Mouse (Mus musculus) retina, adult 2 months (tissue): ENCODE results near the gene Gga1.

ENCODE experiments used
- DNase-seq: peaks from one replicate; pipeline ENCODE4 v3.0.0-alpha.2; 2012; ENCODE audit warnings: low read depth, low spot score

Gene Gga1

DNA sequence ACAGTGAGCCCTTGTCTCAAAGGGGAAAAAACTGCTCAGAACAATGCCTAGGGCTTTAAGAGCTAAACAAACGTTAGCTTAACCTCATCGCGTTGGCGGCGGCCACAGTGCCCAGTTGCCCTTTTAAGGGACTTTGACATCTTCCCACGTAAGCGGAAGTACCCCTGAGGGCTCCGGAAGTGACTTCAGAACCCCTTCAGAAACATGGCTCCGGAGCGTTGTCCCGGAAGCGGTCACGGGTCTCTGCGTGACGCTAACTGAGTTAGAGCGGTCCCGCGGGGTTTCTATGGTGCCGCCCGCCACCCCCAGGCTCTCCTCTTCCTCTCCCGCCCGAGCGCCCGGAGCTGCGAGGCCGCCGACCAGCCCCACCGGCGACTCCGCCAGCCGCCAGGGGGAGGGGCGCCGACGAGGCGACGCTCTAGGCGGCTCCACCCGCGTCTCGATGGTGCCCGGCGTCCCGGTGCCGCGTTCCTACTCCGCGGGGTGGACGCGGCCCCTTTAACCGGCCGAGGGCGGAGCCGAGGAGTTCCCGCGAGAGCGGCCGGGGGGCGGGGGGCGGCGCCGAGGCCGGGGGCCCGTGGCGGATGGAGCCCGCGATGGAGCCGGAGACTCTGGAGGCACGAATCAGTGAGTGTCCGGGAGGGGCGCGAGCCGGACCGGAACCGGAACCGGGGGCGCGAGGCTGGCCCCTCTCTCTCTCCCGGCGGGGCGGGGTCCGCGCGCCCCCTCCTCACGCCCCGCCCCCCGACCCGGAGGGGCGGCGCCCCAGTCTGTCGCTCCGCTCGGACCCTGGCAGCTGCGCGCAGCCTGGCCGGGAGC lies at the start of gene Gga1:
Gene Gga1 (plus strand): TSS at position 200 of the 819 bp plus-strand sequence.
- DNase-seq = peak; percentile 91

DNA sequence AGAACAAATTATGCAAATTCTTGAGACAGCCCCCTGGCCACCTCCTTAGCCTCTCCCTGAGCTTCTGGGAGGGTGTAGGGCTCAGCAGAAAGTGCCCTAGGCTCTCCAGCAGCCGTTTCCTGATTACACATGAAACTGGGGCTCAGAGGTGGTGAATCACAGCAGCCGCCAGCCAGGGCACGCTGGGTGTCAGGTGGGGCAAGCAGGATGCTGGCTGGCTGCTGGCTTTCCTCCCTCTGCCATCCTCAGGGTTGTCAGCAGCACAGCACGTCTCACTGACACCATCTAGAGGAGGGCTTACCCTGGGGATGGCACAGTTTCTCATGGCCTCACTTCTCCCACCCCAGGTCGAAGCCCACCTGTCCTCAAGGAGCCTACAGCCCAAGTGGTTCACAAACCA lies 48.7 kb upstream of the Gga1 start:
- no peak for DNase-seq

DNA sequence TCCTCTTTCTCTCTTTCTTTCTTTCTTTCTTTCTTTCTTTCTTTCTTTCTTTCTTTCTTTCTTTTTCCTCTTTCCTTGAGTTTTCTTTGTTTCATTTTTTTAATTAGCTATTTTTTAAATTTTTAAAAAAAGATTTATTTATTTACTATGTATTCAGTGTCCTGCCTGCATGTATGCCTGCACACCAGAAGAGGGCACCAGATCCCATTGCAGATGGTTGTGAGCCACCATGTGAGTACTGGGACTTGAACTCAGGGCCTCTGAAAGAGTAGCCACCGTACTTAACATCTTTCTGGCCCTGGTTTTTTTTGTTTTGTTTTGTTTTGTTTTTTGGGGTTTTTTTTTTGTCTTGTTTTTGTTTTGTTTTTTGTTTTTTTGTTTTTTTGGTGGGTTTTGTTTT lies 47.4 kb upstream of the Gga1 start:
- no peak for DNase-seq

DNA sequence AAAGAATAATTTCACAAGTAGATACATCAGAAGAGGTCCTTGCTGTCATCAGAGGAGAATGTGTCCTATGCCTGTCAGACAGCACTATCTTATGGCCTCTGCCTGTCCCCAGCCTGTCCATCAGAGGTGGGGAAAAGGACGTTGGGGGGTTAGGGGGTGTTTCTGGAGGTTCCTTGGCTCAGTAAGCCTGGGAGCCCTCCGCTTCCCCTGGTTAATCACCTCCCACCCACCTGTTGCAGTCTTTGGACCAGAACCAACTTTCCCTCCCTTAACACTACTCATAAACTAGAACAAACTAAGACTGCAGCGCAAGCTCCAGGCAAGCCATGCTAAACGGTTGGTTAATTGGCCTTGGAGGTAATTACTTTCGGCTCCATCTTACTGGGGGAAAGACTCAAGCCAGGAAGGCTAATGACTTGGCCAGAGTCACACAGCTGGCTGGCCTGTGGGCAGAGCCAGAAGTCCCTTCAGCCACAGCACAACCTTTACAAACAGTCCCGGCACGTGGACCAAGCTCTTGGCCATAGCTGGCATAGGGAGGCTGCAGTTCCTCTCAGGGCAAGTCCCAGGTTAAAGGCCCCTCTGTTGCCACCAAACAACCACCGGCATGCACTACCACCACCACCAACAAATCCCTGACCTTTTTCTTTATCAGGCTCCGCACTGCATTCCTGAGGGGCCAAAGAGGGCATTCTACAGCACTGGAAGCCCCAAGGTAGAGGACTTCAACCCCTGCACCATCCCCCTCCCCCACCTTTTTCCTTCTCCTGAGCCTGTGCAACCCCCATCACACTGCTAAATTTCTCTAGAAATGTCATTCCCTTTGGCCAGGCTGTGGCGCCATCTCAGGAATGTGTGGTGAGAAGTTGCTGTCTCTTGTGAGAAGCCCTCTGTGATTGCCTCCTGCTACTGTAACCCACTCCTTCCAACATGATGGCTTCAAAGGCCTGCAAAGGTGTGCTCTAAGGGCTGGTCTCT lies 46.0 kb upstream of the Gga1 start:
- no peak for DNase-seq

DNA sequence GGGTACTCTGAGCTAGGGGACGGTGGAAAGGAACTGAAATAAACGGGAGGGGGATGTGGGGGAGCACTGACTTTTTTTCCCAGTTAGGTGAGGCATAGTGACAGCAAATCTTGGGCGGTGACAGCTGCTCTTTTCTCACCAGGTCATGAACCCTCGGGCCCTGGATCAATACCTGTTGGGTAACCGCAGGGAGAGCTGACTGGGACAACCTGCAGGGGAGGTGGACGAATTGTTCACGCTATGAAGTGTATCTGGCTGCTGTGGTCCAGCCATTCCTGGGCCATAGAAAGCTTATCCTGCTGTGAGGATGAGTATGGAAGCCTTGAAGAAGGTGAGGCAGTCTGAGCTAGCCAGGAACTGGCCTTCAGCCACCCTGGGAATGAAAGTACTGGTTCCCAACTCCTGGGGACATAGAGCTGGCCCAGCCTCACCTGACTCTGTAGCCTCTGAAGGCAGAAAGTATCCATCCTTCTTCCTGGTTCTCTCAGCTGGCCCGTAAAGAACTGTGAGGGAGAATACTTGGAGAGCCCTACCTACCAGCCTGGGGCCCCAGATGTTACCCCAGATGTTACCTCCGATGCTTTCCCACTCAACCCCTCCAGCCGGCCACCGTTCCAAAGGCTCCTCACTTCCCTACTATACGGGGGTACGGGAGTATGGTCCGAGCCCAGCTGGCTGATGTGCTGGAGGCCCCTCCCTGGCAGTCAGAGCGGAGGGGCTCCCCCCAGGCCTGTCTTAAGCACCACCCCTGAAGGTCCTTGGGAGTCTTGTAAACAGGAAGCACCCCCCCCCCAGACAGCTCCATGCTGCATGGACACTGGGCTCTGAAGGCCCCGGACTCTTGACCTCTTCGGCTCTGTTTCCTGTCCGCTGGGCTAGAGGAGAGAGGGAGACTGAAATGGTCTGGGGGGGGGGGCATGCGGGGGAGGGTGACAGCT lies 45.0 kb upstream of the Gga1 start:
- no peak for DNase-seq

DNA sequence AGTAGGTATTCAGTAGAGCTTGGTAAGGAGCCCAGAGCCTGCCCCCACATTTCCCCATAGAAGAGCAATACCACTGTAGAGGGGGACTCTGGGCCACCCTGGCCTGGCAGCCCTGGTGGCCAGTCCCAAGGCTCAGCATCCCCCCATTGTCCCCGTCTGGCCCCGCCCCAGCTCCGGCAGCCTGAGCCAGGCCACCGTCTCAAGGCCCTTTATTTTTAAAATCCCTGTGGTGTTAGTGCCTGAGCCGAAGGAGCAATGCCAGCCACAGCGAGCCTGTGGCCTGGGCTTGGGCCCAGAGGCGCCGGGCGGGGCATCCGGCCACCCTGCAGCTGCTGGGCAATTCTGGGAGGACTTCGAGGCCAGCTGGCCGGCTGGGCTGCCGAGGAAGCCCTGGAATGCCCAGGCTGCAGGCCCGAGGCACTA lies 44.3 kb upstream of the Gga1 start:
- DNase-seq = no peak

DNA sequence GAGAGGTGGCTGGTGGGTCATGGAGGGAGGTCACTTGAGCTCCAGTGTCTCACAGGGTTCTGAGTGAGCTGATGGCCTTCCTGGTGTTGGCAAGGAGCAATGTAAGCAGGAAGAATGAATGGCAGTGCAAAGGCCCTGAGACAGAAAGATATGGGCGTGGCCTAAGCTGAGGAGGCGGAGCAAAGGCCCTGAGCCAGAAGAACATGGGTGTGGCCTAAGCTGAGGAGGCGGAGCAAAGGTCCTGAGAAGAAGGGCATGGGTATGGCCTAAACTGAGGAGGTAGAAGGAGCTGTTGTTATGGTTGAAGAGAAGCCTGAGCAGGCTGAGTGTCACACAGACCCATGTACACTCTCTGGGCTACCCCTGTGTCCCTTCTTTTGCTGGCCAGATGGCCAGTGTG lies 43.4 kb upstream of the Gga1 start:
- DNase-seq = no peak

DNA sequence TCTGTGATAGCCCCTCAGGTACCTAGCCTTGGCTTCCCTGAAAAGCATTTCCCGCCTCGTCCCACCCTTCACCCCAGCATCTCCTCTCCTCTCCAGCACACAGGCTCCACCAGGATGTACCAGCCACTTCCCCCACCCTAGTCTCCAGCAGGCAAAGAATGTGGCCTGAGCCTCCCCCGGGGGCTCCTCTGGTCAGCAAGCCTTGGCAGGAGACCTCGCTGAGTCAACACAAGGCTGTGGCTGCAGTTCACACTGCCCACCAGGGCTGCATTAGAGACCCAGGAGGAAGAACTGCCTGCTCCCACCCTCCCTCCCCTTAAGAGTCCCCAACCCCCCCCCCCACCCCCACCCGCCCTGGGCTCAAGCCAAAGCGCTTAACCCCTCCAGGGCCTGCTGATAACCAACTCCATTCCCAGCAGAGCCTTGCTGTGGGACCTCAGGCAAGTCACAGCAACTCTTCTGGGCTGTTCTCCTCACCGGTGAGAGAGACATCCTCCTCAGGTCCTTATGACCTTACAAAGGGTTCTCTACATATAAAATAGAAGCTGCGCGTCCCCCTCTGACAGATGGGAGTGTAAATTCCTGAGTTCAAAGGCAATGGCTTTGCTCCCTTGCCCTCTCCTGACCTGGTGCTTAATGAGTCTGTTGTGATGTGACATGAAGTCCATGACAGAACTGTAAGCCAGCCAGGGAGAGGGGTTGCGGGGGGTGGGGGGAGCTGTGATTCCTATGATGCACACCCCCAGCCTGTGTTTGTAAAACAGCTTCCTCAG lies 42.6 kb upstream of the Gga1 start:
- DNase-seq = no peak

DNA sequence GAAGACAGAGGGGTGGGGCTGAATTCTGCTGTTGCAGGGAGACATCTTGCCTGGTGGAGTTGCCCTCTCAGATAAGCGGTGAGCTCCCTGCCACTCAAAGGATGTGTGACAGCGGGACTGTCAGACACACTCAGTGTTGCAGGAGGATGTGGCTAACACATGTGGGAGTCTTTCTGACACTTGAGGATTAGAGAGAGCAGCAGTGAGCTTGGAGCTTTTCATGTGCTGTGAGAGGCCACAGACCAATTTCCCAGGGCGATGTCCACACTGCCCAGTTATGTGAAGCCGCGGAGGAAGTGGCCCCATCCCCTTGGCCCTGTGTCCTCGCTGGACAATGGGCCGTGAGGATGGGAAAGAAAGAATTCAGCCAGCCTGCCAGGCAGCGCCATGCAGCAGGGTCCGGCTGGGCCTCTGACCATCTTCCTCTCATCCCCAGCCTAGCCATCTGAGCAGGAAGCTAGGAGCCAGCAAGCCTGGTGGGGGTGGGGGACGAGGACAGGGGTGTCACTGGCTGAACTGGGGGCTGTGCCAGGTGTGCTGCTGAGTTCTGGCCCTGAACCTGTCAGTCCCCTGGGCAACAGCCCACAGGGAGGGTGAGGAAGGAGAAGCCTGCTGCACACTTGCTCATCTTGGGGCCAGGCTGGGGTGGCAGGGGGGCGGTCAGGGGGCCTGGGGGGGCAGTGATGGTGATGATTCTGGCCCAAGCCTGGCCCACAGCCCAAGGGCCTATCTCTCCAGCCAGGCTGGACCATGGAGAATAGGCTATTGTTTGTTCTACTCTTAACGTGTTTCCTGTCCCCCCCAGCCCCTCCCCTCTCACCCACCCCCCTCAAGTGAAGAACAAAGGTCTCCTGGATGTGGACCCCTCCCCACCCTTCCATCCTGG lies 41.5 kb upstream of the Gga1 start:
- no peak for DNase-seq

DNA sequence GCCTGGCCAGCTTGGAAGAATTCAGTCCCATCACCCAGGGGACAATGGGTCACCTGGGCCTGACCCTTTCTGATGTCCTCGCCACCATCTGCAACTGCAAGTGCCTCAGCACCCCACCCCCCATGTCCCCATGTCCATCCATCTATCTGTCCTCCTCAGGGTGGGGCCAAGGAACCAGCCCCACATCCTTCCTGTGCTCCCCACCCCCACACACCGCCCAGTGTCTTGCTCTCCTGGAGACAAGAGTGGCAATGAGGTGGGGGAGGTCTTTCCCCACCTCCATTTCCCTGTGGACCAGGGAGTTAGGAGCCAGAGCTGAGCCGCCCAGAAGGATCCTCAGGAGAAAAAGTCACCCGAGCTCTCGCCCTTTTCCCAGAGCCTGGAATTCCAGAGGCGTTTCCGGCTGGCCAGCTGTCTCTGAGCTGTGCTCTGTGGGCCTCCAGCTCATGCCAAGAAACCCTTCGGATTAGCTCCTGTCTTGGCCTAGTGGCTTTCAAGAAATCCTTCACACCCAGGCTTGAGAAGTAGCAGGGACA lies 40.8 kb upstream of the Gga1 start:
- DNase-seq = no peak

DNA sequence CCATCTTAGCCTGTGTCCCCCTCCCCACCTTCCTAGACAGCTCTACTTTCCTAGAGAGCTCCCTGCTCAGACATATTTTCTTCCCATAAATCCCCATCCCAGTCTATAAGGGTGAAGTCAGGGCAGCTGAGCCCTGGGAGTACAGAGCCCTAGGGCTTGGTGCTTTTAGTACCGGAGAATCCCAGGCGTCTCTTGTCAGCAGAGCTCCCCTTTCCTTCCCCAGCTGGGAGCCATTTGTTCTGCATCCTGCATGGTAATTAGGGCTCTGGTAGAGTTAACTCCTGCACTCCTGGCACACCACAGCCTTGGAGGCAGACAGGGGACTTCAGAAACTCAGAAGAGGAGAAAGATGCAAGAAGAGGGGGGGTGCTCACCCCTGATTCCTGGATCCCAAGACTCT lies 37.2 kb upstream of the Gga1 start:
- DNase-seq = no peak

DNA sequence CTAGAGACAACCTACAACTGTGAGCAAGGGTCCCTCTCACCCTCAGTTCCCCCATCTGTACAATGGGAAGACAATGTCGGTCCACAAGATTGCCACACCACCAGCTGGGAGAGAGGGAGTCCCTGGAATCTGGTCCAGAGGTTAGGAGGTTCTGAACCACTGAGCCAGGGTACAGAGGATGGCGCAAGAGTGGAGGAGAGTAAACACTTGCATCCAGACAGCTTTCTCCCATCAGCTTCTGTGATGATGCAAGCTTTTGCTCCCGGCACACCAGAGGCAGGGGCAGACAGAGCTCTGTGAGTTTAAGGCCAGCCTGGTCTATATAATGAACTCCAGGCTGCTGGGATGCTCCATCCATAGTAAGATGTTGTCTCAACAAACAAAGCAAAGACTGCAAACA lies 36.7 kb upstream of the Gga1 start:
- no peak for DNase-seq

DNA sequence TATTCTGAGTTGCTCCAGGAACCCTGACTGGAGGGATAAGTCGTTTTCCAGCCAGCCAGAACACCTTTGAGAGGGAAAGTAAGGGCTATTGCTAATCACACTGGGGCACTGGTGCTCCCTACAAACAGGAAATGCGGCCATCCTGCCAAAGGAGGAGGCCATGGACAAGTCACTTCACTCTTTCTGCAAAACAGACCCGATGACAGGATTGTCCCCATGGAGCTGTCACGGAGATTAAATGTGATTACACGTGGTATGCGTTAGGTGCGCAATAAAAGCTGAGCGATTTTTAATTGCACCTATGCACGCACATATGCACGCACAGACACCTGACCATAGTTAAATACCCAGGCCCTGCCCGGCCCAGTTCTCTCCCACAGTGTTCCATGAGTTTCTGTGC lies 36.2 kb upstream of the Gga1 start:
- no peak for DNase-seq

DNA sequence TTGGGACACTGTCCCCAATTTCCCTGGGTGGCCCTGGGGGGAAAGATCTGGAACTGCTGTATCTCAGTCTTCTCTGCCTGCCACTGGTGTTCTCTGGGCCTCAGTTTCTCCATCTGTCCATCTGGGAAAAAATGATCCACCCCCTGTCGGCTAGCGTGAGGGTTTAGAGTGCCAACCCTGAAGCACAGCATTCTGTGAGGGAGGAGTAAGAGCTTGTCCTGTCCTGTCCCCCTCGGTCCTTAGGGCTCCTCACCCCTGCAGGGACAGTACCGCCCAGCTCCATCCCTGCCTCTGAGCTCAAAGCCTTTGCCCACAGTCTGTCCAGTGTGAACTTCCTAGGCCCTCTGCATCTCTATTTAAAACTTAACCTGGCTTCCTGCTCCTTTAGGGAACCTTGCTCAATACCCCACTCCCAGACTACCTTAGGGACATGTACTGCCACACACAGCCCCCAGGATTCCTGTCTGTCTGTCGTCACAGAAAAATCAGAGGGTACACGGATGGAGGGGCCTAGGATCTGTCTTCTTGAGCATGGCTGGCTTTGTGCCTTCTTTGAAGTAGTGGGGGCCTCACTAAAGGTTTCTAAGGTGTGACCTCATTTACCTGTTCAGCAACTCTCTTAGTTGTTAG lies 35.7 kb upstream of the Gga1 start:
- no peak for DNase-seq

DNA sequence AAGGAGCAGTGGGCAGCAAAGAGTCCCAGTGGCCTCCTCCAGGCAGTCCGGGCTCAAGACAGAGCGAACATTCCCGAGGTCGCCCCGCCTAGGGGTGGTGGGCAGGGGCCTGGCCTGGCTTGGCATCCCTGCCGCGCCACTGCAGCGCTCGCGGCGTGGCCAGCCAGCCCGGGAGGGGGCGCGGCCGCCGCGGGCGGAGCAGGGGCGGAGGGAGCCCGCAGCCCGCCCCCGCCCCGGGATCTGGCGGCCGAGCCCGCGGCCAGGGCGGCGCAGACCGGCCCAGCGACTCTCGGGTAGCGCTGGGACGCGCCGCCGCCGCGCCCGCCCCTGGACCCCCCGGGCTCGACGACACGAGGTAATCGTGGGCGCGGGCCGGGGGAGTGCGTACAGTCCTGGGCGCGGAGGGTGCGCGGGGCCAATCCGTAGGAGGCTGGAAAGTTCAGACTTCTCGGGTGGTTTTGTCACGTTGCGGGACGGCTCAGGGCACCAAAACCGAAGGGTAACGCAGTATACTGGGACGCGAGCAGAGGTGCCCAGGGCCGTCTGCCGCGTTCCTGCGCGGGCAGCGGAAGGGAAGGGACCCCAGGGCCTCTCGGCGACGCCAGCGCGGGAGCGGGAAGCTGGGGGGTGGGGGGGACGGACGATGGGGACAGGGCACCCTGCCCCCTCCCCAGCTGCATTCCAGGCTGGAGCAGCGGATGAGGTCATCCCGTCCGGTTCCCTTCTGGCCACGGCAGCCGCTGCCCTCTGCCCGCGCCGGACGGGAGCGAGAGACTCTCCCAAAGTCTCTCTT lies 34.4 kb upstream of the Gga1 start, which contains the start of gene Cdc42ep1:
Gene Cdc42ep1 (plus strand): TSS at position 254 of the 793 bp plus-strand sequence.
- no peak for DNase-seq

DNA sequence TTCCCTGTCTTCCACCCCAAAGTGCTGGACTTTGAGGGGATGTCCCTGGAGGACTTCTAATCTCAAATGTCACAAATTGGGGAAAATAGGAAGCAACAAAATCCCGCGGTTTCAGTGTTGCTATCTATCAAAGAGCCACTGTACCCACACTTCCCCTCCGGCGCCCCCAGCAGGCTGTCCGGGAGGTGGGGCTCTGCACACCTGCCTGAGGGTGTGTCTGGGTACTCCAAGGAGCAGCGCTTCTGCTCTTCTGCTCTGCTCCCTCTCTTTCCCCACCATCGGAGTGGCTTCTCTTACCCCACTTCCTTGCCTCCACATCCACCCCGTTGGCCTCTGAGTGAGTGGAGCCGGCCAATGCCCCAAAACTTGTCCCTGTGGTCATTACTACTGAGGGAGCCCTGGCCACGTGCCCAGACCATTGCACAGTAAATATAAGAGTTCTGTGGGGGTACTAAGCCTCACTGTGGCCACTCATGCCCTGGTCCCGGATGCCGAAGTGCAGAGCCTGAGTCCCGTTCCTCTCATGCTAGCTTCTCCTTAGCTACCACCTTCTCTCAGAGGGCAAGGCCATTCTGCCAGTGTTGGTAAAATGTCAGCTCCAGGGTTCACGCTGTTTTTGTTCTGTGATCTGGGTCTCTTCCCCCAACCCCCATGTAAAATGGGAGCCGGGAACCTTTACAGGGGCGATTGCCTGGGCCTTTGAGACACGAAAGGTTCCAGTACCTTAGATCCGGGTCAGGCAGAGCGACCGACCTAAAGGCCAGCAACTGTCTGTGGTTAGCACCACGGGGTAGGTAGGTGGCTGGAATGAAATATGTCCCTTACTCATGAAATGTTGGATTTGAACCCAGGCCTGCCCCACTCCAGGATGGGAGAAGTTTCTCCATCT lies 33.2 kb upstream of the Gga1 start:
- DNase-seq = no peak

DNA sequence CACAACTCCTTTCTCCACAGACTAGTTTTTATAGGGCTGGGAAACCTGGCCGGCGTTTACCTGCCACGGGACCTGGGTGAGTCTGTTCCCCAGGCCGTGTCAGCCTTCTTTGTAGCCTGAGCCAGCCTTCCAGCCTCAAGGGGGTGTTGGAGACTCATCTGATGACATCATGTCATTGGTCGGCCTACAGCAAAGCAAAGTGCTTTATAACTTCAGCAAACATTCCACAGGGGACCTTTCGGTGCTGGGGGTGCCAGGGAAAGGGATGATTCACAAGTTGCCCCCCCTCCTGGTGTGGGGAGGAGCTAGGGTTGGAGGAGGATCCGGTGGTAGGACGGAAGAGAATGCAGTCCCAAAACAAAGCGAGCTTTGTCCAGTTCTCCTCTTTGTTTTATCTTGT lies 32.2 kb upstream of the Gga1 start:
- no peak for DNase-seq
